Mouse (Mus musculus): Measurements from ENCODE around the gene Plk5.
"Not testable (repeated sequence)": the region's sequence is repeated elsewhere in the genome, so short reads cannot be mapped to it uniquely, and the experiment has no call there.

Gene Plk5

DNA sequence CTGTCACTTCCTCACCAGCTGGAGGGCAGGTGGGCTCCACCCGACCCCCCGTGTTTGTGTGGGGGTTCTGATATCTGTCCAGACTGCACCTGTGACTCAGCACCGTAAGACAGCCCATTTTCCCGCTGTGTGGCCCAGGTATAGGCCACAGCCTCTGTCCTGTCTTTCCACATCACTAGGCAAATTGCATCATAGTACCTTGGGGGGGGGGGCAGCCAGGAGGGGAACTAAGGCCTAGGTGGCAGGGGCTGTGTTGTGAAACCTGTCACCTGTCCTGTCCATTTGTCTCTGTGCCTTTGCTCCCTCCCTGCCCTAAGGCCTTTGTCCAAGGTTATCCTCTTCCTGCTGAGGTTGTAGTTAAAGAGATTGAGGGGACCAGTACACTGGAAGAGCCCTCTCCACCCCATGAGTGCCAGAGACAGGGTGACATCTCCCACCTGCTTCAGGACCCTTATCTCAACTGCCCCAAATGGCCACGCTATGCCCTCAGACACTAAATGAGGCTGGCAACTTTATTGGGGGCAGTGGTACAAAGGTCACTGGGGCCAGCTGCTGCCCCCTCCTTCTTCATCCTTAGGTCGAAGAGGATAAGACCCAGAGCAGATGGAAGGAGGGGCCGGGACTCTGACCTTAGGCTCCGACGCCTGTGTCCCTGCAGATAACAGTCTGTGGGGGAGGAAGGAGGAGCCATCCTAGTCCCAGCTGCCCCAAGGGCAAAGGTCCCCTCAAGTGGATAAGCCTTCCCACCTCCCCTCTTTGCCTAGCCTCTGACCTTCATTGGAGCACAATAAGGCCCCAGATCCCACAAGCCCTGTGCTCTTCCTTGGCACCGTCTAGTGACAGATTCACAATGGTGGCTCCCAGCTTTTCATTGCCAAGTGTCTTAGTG is 24.4 kb upstream of the Plk5 start:
- peak; percentile 82 for DNase-seq

DNA sequence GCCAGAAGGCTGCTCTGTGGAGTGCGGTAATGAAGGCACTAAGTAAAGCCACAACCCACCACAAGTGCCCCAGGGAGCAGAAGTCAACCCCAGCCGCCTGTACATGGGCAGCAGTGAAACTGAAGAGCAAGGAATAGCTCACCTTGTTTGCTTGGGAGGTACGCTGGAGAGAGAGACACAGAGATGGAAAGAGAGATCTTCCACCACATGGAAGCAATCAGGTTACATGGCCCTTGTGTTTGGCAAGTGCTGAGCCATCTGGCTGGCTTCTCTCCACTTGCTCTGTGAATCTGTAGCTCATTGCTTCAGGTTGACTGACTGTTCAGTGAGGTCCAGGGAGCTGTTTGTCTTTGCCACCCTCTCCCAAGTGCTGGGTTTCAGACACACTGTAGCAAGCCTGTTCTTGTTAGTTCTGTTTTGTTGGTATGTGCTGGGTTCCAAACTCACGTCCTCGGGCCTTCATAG is 23.7 kb upstream of the Plk5 start:
- peak; percentile 83 for DNase-seq

DNA sequence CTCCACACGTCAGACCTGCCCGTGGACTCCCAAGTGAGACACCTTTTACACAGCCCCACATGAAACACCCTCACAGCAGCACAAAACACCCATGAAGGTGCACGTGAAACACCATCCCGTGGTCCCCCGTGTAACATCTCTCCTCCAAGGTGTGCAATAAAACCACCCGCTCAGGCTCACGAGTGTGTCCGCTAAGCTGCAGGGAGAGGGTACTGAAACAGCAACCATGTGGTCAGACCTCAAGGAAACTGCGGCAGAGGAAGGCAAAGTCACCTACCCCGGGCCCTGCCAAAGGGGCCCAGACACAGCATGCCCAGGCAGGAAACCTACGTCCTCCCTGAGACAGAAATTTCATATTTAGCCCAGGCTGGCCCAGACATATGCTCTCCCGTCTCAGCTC is 20.0 kb upstream of the Plk5 start:
- DNase-seq, result no peak

DNA sequence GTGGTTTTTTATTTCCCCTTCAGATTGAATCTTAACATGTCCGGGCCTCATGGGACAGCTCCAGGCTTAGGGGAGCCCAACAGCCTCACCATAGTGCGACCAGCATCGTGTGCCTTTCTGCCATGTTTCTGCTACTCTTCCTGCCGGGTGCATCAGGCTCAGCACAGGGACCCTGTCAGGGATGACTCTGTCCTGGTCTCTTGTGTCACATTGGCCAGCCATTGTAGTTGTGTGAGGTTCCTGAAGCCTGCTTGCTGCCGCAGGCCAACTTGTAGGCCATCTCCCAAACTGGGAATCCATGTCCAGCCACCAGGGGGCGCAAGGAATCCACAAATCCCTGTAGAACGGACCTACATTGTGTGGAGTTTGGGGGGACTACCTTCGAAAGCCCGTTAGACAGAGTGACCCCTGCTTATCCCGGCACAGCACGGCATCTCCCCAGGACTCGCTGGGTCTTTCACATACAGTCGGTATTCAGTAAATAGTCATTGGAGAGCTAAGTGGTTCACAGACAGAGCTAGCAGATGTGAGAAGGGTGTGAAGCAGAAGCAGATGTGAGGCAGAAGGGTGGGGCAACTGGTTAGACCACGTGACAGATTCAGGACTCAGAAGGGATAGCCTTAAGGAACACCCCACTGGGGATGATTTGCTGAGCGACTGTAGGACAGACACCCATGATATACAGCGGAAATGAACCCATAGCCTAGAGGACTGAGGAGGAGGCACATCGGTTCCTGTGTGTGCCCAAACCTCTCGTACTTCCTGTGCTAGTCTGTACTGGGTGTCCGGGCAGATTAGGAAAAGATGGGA is 16.1 kb upstream of the Plk5 start:
- DNase-seq, result peak; percentile 81

DNA sequence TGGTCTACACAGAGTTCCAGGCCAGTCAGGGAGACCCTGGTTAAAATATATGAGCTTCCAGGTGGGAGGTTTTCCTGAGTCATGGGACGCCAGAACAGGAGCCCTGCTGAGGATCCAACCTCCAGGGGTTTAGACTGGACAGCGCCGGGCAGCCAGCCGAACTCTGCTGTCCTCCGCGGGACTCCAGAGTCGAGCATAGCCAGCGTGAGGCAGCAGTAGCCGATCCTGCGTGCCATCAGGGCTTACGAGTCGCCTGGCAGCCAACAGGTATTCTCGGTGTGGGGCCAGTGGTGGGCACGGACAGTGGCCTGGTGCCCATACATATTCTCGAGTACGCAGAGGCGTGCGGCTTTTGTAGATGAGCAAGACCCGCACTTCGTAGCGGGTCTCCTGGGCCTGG is 15.2 kb upstream of the Plk5 start:
- DNase-seq, result no peak

DNA sequence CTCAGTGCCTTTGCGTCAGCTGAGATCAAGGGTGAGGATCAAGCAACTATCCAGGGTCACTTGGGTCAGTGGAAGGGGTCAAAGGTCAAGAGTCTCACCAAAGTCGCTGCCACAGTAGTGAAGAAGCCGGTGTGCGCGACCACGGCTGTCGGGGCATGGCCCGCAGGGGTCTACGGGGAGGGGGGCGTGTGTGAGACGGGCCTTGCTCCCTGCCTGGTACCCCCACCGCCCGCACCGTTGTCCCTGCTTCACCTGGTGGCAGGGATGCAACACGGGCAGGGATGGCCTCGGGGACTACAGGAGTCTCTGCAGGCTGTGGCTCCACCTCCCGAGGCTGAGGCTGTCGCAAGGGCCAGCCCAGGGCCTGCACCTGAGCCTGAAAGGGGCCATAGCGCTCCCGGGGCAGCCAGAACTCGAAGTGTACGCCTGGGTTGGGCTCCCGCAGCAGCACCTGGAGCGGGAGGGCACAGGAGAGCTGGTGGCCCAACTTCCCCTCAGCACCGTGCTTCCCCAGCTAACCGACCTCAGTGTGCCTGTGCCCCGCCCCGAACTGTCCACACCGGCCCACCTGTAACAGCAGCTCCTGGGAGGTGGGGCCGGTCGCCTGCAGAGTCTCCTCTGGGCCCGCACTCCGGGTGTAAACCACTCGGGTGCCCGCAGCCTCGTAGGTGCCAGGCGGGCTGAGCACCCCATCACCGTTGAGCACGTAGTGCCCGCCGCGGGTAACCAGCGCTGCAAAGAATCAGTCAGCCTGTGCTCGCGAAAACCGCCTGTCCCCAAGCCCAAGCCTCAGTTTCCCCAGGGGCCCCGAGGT is 14.6 kb upstream of the Plk5 start:
- DNase-seq, result no peak

DNA sequence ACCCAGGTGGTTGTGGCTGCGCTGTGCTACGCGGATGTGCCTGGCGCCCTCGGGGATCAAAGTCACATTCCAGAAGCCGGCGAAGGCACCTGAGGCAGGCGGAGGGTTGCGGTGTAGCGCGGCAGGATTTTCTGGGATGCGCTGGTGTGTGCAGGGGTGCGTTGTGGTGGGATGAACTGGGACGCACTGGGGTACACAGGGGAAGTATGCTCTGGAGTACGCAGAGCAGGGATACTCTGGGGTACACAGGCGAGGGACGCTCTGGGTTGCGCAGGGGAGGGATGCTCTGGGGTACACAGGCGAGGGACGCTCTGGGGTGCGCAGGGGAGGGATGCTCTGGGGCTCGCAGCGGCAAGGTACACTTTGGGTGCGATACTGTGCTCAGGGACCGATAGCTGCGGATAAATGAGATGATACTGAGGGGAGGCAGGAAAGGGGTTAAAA is 13.9 kb upstream of the Plk5 start:
- DNase-seq, result no peak

DNA sequence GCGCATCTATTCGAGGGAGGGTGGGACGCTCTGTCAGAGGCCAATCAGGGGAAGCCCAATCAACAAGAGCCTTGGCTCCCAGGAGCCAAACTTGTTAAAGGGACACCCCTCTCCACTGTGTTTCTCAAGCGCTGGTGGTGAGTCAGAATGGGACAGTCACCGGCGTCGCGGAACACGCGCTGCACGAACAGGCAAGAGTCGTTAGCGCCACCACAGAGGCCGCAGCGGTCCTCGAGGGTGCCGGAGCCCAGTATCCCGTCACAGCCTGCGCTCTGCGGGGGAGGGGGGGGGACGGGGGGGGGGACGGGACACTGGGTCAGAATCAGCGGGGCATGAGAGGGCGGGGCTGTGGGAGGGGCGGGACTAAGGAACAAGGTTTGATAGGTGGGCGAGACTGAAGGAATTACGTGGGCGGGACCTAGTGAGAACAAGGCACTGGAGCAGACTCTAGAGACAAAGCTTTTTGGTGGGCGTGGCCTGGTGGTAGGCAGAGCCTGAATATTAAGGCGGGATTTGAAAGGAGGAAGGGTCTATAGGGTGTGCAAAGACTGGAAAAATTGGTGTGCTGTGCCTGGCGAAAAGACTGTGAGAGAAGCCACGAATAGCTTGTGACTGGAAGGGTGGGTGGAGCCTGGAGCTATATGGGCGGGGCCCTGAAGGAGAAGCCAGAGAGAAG is 13.4 kb upstream of the Plk5 start:
- DNase-seq, result peak; percentile 53

DNA sequence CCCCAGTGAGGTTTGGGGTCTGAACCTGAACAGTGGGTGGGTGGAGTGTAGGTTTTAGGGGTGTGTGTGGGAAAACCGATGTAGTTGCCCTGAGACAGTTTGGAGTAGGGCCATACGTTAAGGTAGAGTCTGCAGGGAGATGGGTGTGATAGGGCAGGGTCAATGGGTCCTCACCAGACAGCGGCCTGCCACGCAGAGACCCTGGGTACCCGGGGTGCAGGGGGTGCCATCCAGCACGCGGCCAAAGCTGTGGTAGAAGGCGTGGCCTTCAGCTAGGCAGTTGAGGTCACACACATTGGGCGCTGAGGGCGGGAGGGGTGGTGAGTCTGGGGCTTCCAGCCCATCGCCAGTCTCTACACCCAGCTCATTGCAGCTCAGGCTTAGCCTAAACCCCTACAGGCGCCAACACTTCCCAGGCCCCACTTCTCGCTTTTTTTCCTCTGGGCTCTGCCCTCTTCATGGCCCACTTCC is 12.8 kb upstream of the Plk5 start:
- peak; percentile 52 for DNase-seq

DNA sequence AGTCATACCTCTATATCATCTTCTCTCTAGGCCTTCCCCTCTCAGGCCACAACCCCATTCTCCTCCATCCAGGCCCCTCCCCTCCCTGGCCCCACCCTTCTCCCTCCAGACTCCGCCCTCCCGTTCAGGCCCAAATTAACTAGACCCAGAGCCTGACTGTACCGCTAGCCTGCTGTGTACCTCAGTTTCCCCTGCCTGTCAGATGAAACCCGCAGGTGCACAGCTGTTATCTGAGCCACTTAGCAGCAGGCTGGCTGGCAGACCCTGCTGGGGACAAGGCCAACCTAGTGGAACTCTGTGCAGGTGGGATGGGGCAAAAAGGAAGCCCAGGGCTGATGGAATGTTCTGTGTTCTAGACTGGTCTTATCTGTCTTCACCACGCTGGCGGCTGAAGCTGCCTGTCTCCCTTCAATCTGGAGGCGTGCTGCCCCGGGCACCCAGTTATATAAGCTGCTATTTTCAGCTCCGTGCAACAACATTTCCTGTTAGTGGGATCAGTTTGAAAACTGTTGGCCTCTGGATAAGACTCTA is 12.1 kb upstream of the Plk5 start:
- DNase-seq, result no peak

DNA sequence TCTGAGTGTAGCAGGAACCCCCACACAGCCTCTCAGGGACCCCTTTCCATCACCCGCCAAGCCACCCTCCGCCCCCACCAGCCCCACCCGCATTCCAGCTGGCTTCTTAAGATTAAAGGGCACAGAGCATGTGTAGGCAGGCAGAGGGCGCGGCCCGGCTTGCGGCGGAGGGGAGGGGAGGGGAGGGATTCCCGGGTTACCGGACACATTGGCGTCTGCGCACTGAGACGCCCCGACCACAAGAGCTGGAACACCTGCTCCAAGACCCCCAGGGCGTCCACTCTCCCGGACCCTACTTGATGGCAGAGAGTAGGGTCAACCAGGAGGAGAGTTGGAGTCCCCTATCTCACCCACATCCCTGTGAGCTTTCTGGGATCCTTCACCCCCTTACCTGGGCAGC is 11.1 kb upstream of the Plk5 start:
- no peak for DNase-seq

DNA sequence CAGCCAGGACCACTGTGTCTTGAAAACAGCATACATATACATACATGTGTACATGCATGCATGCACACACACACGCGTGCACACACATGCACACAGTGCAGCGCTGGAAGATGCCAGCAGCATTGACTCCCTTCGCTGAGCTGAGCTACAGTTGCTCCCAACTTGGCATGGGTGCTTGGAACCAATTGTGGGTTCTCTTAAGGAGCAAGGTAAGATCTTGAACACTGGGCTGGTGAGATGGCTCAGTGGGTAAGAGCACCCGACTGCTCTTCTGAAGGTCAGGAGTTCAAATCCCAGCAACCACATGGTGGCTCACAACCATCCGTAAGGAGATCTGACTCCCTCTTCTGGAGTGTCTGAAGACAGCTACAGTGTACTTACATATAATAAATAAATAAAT is 10.3 kb upstream of the Plk5 start:
- not testable (repeated sequence) for DNase-seq

DNA sequence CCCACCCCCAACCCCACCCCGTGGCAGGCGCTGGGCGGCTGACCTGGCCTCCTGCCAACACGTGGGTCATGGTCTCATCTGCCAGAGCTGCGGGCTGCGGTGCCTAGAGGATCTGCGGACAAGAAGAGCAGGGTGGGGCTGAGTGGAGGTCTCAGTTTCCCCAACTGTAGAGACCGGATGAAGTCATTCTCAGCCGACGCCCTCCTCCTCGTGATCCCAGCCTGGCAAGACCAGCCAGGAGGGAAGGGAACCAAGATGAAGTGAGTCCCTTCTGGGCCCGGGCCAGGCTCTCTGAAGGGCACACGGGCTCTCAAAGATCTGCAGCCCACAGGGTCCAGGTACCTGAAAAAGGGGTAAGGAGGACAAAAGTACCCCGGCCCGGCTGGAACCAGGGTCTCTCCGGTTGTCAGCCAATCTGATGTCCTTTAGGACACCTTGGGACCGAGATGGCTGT is 8.7 kb upstream of the Plk5 start:
- peak; percentile 47 for DNase-seq

DNA sequence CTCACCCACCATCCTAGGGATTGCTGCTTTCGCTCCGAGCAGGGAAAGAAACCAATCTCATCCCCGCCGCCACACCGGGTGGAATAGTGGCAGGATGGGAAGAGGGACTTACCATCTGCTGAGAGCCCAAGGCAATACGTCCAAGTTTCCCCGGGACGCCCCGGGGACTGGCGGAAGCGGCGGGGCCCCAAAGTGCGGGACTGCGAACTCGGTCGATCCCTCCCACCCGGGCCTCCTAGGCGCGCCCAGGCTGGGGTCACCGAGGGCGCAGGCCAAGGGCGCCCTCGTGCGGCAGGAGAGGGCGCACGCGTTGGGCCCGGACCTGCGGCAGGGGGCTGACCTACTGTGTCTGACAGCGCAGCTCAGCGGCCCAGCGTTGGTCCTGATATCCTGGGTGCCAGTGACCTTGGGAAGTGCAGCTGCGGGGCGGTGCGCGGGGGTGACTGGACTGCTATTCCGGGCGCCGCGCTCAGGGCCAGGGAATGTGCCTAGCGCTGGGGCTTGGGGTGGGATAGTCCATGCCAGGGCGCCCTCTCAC is 7.9 kb upstream of the Plk5 start, which contains the start of gene Adamtsl5:
Gene Adamtsl5, minus strand, starts transcription at position 169 of the 538 bp plus-strand sequence.
- DNase-seq, result peak; percentile 64

DNA sequence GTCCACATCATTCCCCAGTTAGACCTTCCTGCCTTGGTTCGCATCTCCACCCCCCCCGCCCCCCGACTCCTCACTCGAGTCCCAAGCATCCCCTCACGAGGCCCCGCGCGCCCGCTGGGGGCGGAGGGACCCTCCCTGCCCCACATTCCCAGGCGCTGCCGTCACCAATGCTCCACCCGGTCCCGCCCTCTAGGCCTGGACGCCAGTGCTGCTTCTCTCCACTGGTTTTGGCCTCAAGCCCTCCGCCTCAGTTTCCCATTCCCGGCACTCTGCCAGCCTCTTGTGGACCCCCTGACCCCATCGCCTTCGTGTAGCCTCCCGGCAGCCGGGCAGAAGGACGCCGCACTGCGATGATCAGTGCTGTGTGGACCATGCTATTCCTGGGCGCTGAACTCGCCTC is 7.3 kb upstream of the Plk5 start:
- DNase-seq, result peak; percentile 66

DNA sequence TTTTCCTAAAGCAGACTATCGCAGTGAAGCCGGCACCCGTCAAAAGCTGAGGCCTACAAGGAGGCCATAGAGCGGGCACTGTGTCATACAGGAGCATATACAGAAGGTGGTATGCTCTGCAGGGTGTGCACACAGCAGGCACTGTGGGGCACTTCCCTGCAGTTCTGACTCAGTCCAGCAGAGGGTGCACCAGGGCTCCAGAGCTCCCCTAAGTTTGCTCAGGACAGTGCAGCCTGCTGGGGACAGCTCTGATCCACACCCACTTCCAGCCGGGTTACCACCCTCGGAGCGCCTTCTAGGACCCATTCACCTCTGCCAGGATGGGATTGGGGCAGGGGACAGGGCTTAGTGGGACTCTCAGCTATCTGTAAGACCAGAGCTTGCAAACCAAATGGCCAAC is 6.0 kb upstream of the Plk5 start:
- DNase-seq, result peak; percentile 83

DNA sequence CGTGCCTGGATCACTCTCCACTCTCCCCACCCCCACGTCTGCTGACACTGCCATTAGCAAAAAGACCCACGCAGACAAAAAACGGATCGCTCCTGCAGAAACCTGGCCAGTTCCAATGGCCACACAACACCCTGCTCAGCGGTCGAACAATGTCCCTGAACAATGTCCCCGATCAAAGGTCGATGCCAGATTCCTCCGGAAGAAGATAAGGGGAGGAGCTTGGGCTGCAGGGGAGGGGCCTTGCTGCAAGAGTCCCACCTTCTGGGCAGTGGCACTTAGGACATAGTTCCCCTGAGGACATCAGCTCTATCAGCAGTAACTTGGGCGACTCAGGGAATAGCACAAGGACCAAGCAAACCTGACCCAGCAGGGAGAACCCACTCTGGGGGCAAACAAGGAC is 4.4 kb upstream of the Plk5 start:
- no peak for DNase-seq

DNA sequence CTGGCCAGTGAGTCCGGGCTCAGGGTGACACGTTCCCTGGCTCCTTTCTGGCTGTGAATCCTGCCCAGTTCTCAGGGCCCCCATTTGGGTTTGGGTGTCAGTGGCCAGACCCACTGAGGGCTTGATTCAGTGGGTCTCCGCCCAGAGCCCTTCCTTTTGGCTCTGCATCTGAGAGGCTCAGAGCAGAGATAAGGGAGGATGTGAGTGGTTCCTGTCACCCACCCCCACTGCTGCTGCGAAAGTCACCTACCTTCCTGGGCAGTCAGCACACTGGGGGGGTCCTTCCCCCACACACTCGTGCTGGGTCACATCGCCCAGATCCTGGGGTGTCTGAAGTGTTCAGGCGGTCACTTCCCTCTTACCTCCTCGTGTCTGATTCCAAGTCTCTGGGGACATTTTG is 3.5 kb upstream of the Plk5 start:
- DNase-seq, result no peak

DNA sequence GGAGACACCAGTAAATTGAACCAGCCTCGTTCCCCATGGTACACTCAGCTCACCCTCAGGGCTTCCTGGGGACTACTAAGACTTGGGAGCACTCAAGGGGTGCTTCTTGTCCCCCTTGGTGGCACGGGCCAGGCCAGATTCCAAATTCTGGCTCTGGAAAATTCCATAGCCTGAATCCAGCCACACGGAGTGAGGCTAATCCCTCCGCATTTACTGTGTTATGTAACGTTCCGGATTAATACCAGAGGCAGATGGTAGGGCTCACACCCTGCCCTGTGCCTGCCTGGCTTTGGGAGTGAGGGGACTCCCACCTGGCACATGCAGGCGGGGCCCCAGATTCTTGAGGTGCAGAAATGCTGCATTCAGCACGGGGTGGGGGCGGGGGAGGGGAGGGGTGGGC is 828 bp upstream of the Plk5 start:
- DNase-seq, result peak; percentile 89

DNA sequence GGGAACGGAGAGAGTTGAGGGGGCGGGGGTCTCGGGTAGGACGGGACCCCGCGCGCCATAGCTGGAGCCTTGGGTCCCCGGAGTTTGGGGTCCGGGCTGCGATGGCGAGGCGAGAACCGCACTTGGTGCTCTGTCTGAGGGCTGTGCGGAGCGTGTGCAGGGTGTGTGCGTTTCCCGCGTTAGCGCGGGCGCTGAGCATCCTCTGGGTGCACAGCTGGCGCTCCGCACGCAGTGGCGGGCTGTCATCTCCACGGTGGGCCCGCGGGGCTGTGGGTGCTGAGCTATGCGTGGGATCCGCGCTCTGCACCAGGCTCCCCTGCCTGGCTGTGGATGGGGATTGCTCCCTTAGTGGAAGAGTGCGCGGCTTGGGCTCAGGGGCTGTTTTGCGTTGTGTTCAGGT is 478 bp downstream of the Plk5 start:
- no peak for DNase-seq

DNA sequence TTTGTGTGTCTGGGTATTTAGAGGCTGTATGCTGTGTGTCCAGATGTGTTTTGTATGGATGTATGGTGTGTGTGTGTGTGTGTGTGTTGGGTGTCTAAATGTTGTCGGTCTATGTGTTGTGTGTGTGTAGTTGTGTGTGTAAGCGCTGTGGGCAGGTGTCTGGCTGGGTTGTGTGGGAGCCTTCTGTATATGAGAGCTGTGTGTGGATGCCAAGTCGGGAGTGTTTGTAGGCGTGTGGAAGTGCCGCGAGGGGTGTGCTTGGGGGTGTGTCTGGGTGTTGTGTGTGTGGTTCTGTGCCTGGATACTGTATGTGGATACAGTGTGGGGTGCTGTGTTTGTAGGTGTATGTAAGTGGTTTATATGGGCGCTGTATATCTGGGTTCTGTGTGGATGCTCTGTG is 1.1 kb downstream of the Plk5 start:
- DNase-seq, result no peak

All from cerebellum, adult 9-11 months (tissue).